Mouse (Mus musculus) ES-E14 (cell line): ENCODE results near the gene Tead2. TPM values are rescaled to one million over a fixed set of nuclear protein-coding genes. Genes with fewer than 3 reads are reported as not detected.
"Not testable (repeated sequence)": the region's sequence is repeated elsewhere in the genome, so short reads cannot be mapped to it uniquely, and the experiment has no call there.

ENCODE experiments used
- DNase-seq: peaks from one replicate; pipeline ENCODE4 v3.0.0-alpha.2; 2013; ENCODE audit warnings: low read depth, low spot score
- H3K27ac ChIP-seq: 2 replicates; pipeline ENCODE4 v1.5.1; 2012; ENCODE audit warnings: low read depth, mild to moderate bottlenecking, low read length, moderate library complexity, mixed read lengths; ENCODE audit not compliant: poor library complexity, insufficient read depth, severe bottlenecking
- H3K36me3 ChIP-seq: 2 replicates; pipeline ENCODE4 v1.6.1; 2012; ENCODE audit warnings: mild to moderate bottlenecking, low read length, moderate library complexity, mixed read lengths; ENCODE audit not compliant: control insufficient read depth, poor library complexity, insufficient read depth, severe bottlenecking
- H3K4me1 ChIP-seq, 2 experiments: fragments of 150-350 bp in 1 of 2; sonication (generic) in 1 of 2; 2 replicates each; pipeline ENCODE4 v1.6.1; 2012; ENCODE audit warnings: low read length in 2 of 2, mild to moderate bottlenecking in 1 of 2, mixed read lengths in 1 of 2; ENCODE audit not compliant: control insufficient read depth in 2 of 2, insufficient read depth in 2 of 2, poor library complexity in 1 of 2
- H3K4me3 ChIP-seq, 2 experiments: fragments of 150-350 bp in 1 of 2; sonication (generic) in 1 of 2; 2 replicates each; pipeline ENCODE4 v1.5.1; 2012; ENCODE audit warnings: low read length in 2 of 2, low read depth in 1 of 2, mild to moderate bottlenecking in 1 of 2, mixed read lengths in 1 of 2; ENCODE audit not compliant: insufficient read depth in 1 of 2, poor library complexity in 1 of 2, severe bottlenecking in 1 of 2
- H3K9ac ChIP-seq: 2 replicates; pipeline ENCODE4 v1.6.1; 2012; ENCODE audit warnings: low read depth, mild to moderate bottlenecking, low read length, mixed read lengths; ENCODE audit not compliant: poor library complexity, insufficient read depth, severe bottlenecking
- H3K9me3 ChIP-seq: fragments of 150-350 bp; sonication (generic); 2 replicates; pipeline ENCODE4 v1.6.1; 2012; ENCODE audit warnings: low read depth, mild to moderate bottlenecking, low read length; ENCODE audit not compliant: control insufficient read depth, insufficient read depth
- CHD2 ChIP-seq: IDR thresholded peaks from 2 replicates; pipeline ENCODE4 v1.6.1; 2014; ENCODE audit warnings: mild to moderate bottlenecking, low read depth, low read length, inconsistent platforms
- HCFC1 ChIP-seq: IDR thresholded peaks from 2 replicates; pipeline ENCODE4 v1.6.1; 2012; ENCODE audit warnings: low read length, inconsistent platforms, borderline replicate concordance; ENCODE audit not compliant: insufficient read depth
- MAFK ChIP-seq: IDR thresholded peaks from 2 replicates; pipeline ENCODE4 v1.6.1; 2014; ENCODE audit warnings: mild to moderate bottlenecking, low read depth, low read length, inconsistent platforms; ENCODE audit not compliant: insufficient read depth
- ZC3H11A ChIP-seq: IDR thresholded peaks from 2 replicates; pipeline ENCODE4 v1.6.1; 2012; ENCODE audit warnings: low read depth, mild to moderate bottlenecking, inconsistent platforms, low read length, borderline replicate concordance
- ZNF384 ChIP-seq: IDR thresholded peaks from 2 replicates; pipeline ENCODE4 v1.6.1; 2012; ENCODE audit warnings: low read depth, low read length, inconsistent platforms
- in situ Hi-C, 2 experiments: fragments of 600-800 bp; cut with MboI; formaldehyde crosslinking; loops; one replicate each; pipeline ENCODE4 v1.15.1; 2025; ENCODE audit warnings: low sequenced_read_pairs in 2 of 2, inconsistent platforms in 1 of 2; ENCODE audit not compliant: unreplicated experiment in 2 of 2
- total RNA-seq: library from RNA; depleted of rRNA; stranded (reverse); fragments of 300-350 nt; gene quantifications from 2 replicates; pipeline ENCODE4 v1.2.3, GENCODE M21; 2012

Gene Tead2
- total RNA-seq, 1 experiment: 95.9 TPM

DNA sequence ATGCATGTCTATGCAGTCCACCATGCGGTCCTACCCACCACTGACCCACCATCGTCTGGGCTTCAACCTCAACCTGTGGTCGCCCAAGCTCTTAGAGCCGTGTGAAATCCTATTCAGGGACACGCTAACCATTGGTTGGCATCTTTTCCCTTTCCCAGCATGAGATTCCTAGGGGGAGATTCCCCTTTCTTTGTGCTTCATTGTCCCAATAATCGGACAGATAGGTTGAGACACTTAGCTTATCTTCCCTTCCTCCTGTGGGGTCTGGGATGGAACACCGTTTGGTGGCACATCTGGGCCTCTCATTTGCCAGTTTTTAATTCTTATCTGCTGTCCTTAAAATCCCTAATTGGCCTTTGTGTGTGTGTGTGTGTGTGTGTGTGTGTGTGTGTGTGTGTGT, 24.6 kb downstream of the Tead2 start:
- DNase-seq: no peak
- H3K9me3 ChIP-seq: no peaks in the 10 kb centered on the region
- H3K9ac ChIP-seq: no peak overlapping the region; the same call in 1 of the 2 replicates
- no peak for TF ChIP-seq ZC3H11A
- TF ChIP-seq CHD2: no peak
- TF ChIP-seq HCFC1: no peak
- TF ChIP-seq MAFK: no peak
- no peak for TF ChIP-seq ZNF384
- H3K4me3 ChIP-seq: no peak overlapping the region
- in situ Hi-C loops: no loop called here
- no peaks in the 10 kb centered on the region for H3K36me3 ChIP-seq
- peak overlapping the region; percentile 85; the same call in 1 of the 2 replicates for H3K27ac ChIP-seq
- H3K4me1 ChIP-seq: peaks cover 11 to 26% of the 10 kb centered on the region in 2 experiments

DNA sequence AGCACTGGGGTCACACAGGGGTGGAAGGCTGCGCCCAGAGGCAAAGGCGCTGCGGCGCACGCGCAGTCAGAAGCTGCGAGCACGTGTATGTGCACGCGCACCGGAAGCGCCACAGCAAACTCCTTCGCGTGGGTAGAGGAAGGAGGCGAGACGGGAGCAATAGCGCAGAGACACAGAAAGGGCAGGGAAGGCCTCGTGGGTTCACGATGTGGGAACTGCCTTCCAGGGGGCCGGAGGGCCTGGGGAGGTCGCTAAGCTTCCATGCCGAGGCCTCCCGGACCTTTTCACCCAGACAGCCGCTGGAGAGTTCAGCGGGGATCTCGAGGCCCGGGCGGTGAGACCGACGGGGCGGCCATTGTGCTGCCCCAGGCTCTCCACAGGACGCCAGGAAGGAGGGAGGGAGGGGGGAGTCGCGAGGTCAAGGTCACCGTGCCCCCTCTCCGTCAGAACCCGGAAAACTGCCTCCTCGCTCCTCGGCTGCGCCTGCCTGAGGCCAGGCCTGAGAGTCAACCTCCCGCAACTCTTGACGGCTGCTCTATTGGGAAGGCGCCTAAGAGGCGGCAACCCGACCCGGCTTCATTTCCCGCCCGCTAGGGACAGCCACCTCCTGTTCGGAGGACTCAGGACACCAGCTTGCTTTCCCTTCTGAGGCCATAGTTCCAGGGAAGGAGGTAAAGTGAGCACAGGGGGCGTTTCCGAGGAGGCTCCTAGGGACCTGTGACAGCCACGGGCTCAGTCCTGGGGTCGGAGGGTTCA, 25.3 kb downstream of the Tead2 start, which contains the start of gene Slc6a16:
Slc6a16 (plus strand) TSS at position 453 of the 756 bp plus-strand sequence.
- TF ChIP-seq ZC3H11A: no peak
- no peak for TF ChIP-seq HCFC1
- no peak for TF ChIP-seq MAFK
- no peak for TF ChIP-seq CHD2
- TF ChIP-seq ZNF384: no peak
- peak within 1 kb of the TSS; percentile 32 to 36 for H3K4me3 ChIP-seq
- peak within 1 kb of the TSS; percentile 85; the same call in 1 of the 2 replicates for H3K27ac ChIP-seq
- peaks cover 11 to 23% of the 10 kb centered on the region in 2 experiments for H3K4me1 ChIP-seq
- peak within 1 kb of the TSS; percentile 73 for H3K9ac ChIP-seq
- H3K9me3 ChIP-seq: no peaks in the 10 kb centered on the region
- in situ Hi-C loops: no loop called here
- no peaks in the 10 kb centered on the region for H3K36me3 ChIP-seq
- peak; percentile 89 for DNase-seq

GRCm38 (mm10) chr7:45241389-45241749, 25.8 kb downstream of the Tead2 start:
- peak overlapping the region; percentile 32 to 36; a peak in 3 of 4 replicates for H3K4me3 ChIP-seq
- TF ChIP-seq ZNF384 (no peak), MAFK (no peak), CHD2 (no peak), HCFC1 (no peak), ZC3H11A (no peak)
- no peaks in the 10 kb centered on the region for H3K36me3 ChIP-seq
- in situ Hi-C loops: no loop called here
- peak overlapping the region; percentile 73; the same call in 1 of the 2 replicates for H3K9ac ChIP-seq
- peaks cover 11 to 23% of the 10 kb centered on the region in 2 experiments for H3K4me1 ChIP-seq
- H3K9me3 ChIP-seq: no peaks in the 10 kb centered on the region
- no peak for DNase-seq
- H3K27ac ChIP-seq: peak overlapping the region; percentile 85; the same call in 1 of the 2 replicates

DNA sequence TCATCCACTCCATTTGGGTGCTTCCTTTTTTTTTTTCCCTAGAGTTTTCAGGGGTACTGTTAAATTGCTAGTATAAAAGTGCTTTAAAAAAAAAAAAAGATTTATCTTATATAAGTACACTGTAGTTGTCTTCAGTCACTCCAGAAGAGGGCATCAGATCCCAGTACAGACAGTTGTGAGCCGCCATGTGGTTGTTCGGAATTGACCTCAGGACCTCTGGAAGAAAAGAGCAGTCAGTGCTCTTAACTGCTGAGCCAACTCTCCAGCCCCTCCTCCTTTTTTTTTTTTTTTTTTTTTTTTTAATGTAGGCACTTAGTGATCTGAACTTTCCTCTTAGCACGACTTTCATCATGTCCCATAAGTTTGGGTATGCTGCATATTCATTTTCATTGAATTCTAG, 32.1 kb downstream of the Tead2 start:
- H3K4me1 ChIP-seq: 0 out of 4 replicates have a peak, but pooled peaks cover 0 to 2% of the 10 kb centered on the region in 2 experiments
- peak overlapping the region; percentile 10; the same call in 1 of the 2 replicates for H3K27ac ChIP-seq
- in situ Hi-C loops: no loop called here
- H3K4me3 ChIP-seq: no peak overlapping the region; a peak in 1 of 4 replicates
- H3K9me3 ChIP-seq: no peaks in the 10 kb centered on the region
- H3K9ac ChIP-seq: no peak overlapping the region
- no peaks in the 10 kb centered on the region for H3K36me3 ChIP-seq
- TF ChIP-seq HCFC1: no peak
- TF ChIP-seq ZNF384: peak; percentile 88
- no peak for DNase-seq

DNA sequence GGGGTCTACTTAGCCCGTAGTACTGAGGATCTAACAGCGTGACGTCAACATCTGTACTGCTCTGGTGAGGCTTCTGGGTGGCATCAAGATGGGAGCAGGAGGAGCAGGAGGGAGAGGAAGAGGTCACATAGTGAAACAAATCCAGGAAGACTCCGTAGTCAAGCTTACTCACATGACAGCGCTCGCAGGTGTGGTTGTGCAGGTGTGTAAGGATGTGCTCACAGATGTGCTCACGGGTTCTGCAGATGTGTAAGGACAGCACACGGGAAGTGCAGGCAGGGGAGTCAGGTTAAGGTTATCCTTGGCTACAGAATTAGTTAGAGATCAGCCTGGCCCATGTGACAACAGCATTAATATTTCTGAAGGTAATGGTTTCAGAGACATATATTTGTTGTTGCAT, 38.3 kb downstream of the Tead2 start:
- no peaks in the 10 kb centered on the region for H3K9me3 ChIP-seq
- no peaks in the 10 kb centered on the region for H3K36me3 ChIP-seq
- no peak for DNase-seq
- H3K27ac ChIP-seq: no peak overlapping the region
- H3K4me3 ChIP-seq: no peak overlapping the region
- no peaks in the 10 kb centered on the region for H3K4me1 ChIP-seq
- H3K9ac ChIP-seq: no peak overlapping the region
- in situ Hi-C loops: no loop called here
- TF ChIP-seq MAFK (no peak), CHD2 (no peak), ZNF384 (no peak), HCFC1 (no peak), ZC3H11A (no peak)

- in situ Hi-C loops, H3K4me1 ChIP-seq, H3K9me3 ChIP-seq, H3K9ac ChIP-seq, H3K4me3 ChIP-seq, H3K27ac ChIP-seq, DNase-seq, H3K36me3 ChIP-seq: not testable (repeated sequence)
Observed at GRCm38 (mm10) chr7:45255822-45256221, 40.3 kb downstream of the Tead2 start.
